Mouse (Mus musculus) fibroblast of lung, adult 2 months (primary cell): ENCODE measurements around the gene A630010A05Rik.
"Not testable (repeated sequence)": the region's sequence is repeated elsewhere in the genome, so short reads cannot be mapped to it uniquely, and the experiment has no call there.

Source experiments
- DNase-seq: peaks from one replicate; pipeline ENCODE4 v3.0.0-alpha.2; 2011; ENCODE audit warnings: low read depth

A630010A05Rik gene

DNA sequence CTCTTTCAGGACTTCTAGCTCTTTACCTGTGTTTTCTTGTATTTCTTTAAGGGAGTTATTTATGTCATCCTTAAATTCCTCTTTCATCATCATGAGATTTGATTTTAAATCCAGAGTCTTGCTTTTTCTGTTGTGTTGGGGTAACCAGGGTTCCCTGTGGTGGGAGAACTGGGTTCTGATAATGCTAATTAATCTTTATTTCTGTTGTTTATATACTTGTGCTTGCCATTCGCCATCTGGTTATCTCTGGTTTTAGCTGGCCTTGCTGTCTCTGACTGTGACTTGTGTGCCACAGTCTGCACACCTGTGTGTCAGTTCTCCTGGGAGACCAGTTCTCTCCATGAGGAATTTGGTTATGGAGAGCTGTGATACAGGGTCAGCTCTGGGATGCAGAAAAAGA, at the start of gene A630010A05Rik:
TSS of gene A630010A05Rik (plus strand) at position 301 of the 400 bp plus-strand sequence.
- DNase-seq = no peak

GRCm38 (mm10) chr16:14535766-14536165, 26.4 kb upstream of the A630010A05Rik start:
- no peak for DNase-seq

DNA sequence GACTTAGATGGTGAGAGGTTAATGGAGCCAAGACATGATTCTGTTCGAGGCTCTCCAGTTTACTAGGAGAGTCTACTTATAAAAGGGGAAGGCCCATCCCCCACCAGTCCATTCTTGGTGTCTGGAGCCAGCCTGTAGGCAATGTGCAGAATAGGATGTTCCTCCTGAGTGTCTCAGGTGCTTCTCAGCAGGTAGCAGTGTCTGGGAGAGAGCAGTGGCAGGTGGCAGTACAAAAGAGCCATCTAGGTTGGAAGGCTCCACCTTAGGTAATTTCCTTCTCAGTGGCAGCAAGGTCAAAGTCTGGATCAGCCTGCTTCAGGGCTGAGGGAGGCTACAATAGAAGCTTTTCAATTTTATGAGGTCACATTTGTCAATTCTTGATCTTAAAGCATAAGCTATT, 4.9 kb upstream of the A630010A05Rik start:
- DNase-seq = not testable (repeated sequence)
